Mouse (Mus musculus) bone marrow macrophage, adult 2 months (primary cell): ENCODE results near the gene Bcl2l1. TPM values are rescaled to one million over a fixed set of nuclear protein-coding genes. Genes with fewer than 3 reads are reported as not detected.

Source experiments
- H3K27ac ChIP-seq: 2 replicates; pipeline ENCODE4 v1.5.1; 2012; ENCODE audit warnings: low read depth, low read length; ENCODE audit not compliant: insufficient read depth
- H3K4me1 ChIP-seq: 2 replicates; pipeline ENCODE4 v1.6.1; 2012; ENCODE audit warnings: low read length; ENCODE audit not compliant: control insufficient read depth, insufficient read depth
- H3K4me3 ChIP-seq: 2 replicates; pipeline ENCODE4 v1.5.1; 2012; ENCODE audit warnings: mild to moderate bottlenecking, low read length, moderate library complexity; ENCODE audit not compliant: insufficient read depth
- CTCF ChIP-seq: IDR thresholded peaks from 2 replicates; pipeline ENCODE4 v1.5.1; 2012; ENCODE audit warnings: low read depth, mild to moderate bottlenecking, low read length, moderate library complexity
- POLR2A ChIP-seq: IDR thresholded peaks from 2 replicates; pipeline ENCODE4 v1.6.1; 2012; ENCODE audit warnings: mild to moderate bottlenecking, low read depth, low read length, borderline replicate concordance
- polyA plus RNA-seq: library from polyadenylated mRNA; stranded (reverse); fragments of >200 nt; gene quantifications from 2 replicates; pipeline ENCODE4 v1.2.4, GENCODE M21; 2012; ENCODE audit not compliant: missing spikeins, insufficient read depth, insufficient read length

Gene Bcl2l1
- polyA plus RNA-seq, 1 experiment = 30.8 TPM

GRCm38 (mm10) chr2:152825168-152825697 lies 6.3 kb downstream of the Bcl2l1 start:
- no peak overlapping the region for H3K4me3 ChIP-seq
- H3K27ac ChIP-seq = no peak overlapping the region
- H3K4me1 ChIP-seq = peaks cover 55% of the 10 kb centered on the region
- TF ChIP-seq CTCF (no peak), POLR2A (no peak)

GRCm38 (mm10) chr2:152824438-152825167 lies 6.9 kb downstream of the Bcl2l1 start:
- no peak for TF ChIP-seq POLR2A
- no peak for TF ChIP-seq CTCF
- Histone ChIP-seq H3K4me3 (no peak overlapping the region), H3K4me1 (peaks cover 54% of the 10 kb centered on the region), H3K27ac (no peak overlapping the region)

DNA sequence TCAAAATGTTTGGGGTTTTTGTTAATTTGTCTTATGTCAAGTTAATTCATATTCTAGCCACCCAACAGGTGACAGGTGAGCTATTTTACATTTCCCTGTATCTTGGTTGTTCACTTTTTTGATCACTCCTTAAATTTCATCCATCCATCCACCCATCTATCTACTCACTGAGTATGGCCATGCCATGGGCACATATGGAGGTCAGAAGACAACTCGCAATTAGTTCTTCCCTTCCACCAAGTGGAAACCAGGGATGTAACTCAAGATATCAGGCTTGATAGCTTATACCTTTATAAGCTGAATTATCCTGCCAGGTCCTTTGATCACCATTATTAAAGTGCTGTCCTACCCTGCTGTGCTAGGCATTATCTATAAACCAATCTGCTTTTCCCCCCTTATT lies 7.8 kb downstream of the Bcl2l1 start:
- TF ChIP-seq POLR2A (no peak), CTCF (no peak)
- H3K4me3 ChIP-seq = no peak overlapping the region
- H3K4me1 ChIP-seq = peaks cover 51% of the 10 kb centered on the region
- no peak overlapping the region for H3K27ac ChIP-seq

GRCm38 (mm10) chr2:152821566-152821965 lies 10.0 kb downstream of the Bcl2l1 start:
- no peak overlapping the region for H3K27ac ChIP-seq

GRCm38 (mm10) chr2:152821023-152821422 lies 10.5 kb downstream of the Bcl2l1 start:
- H3K27ac ChIP-seq = no peak overlapping the region
- peaks cover 51% of the 10 kb centered on the region for H3K4me1 ChIP-seq
- TF ChIP-seq POLR2A = no peak
- no peak for TF ChIP-seq CTCF
- H3K4me3 ChIP-seq = no peak overlapping the region

More at GRCm38 (mm10) chr2:152821566-152821965, 10.0 kb downstream of the Bcl2l1 start:
- TF ChIP-seq POLR2A (no peak), CTCF (no peak)
- Histone ChIP-seq H3K4me1 (peaks cover 51% of the 10 kb centered on the region), H3K4me3 (no peak overlapping the region)

DNA sequence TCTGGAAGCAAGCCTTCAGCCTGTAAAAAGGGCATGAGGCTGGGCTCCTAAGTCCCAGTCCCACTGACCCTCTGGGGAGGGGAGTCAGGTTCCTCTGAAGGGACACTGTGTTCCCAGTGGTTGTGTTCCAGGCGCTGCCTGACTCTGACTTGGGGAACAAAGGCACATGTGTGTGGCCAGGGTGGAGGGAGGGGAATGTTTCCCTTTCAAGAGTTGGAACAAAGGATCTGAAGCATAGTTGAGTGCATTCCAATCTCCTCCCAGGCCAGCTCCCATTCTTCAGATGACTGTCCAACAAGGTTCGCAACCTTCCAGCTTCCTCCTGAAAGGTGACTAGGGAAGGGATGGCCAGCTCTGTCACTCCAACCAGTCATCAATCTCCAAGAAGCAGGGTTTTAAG lies 11.2 kb downstream of the Bcl2l1 start:
- H3K27ac ChIP-seq = no peak overlapping the region
- TF ChIP-seq CTCF (no peak), POLR2A (no peak)
- no peak overlapping the region for H3K4me3 ChIP-seq
- peaks cover 49% of the 10 kb centered on the region for H3K4me1 ChIP-seq

DNA sequence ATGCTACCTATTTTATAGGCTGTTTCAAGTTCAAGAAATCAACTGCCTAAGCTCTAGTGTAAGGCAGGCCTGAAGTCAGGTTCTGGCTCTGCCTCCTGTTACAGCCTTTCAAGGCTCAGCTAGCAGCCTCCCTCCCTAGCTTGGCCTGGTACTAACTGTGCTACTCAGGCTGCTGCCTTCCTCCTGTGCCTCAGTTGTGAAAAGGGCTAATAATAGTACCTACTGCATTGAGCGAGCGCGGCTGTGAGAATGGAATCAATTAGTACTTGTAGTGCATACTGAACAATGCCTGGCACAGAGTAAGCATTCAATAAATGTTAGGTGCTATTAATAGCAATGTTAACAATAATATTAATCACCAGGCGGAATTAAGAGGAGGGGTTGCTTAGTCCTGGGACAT lies 11.6 kb downstream of the Bcl2l1 start:
- H3K27ac ChIP-seq = no peak overlapping the region
- no peak overlapping the region for H3K4me3 ChIP-seq
- peaks cover 45% of the 10 kb centered on the region for H3K4me1 ChIP-seq
- TF ChIP-seq POLR2A = no peak
- TF ChIP-seq CTCF = no peak

DNA sequence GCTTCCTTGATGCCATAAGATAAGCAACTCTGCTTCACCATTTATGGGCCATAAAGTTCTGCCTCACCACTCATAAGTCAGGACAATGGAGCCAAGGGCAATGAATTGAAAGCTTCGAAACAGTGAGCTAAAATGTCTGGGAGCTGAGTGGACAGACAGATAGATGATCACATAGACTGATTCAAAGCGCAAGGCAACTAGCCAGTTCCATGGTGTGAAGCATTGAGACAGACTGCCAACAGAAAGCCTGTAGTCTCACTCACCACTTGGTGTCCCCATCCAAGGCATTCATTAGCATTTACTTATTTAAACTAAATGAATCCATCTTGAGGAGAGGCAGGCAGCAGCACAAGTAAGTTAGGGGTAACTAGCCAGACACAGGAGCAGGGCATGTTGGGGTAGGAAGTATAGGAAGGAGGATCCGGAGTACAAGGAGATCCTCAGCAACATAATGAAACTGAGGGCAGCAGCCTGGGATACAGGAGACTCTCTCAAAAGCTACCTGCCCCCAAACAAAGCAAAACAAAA lies 12.4 kb downstream of the Bcl2l1 start:
- no peak for TF ChIP-seq CTCF
- no peak for TF ChIP-seq POLR2A
- Histone ChIP-seq H3K4me3 (no peak overlapping the region), H3K27ac (no peak overlapping the region), H3K4me1 (peaks cover 42% of the 10 kb centered on the region)

DNA sequence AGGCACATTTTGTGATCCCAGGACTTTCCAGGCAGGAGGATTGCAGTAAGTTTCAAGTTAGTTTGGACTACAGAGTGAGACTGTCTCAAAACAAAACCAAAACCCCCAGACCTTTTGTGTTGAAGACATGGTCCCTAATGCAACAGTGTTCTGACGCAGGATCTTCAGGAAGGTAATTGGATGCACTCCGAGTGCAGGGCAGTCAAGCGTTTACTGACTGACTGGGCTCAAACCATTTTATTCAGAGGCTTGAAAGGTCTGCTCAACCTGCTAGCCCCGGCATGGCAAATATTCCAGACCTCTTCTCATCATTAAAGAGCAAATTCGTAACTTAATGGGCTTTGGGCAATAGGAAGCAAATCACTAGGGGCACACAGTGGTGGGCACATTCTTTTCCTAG lies 12.8 kb downstream of the Bcl2l1 start:
- Histone ChIP-seq H3K4me3 (no peak overlapping the region), H3K27ac (no peak overlapping the region), H3K4me1 (peaks cover 40% of the 10 kb centered on the region)
- no peak for TF ChIP-seq POLR2A
- TF ChIP-seq CTCF = no peak

DNA sequence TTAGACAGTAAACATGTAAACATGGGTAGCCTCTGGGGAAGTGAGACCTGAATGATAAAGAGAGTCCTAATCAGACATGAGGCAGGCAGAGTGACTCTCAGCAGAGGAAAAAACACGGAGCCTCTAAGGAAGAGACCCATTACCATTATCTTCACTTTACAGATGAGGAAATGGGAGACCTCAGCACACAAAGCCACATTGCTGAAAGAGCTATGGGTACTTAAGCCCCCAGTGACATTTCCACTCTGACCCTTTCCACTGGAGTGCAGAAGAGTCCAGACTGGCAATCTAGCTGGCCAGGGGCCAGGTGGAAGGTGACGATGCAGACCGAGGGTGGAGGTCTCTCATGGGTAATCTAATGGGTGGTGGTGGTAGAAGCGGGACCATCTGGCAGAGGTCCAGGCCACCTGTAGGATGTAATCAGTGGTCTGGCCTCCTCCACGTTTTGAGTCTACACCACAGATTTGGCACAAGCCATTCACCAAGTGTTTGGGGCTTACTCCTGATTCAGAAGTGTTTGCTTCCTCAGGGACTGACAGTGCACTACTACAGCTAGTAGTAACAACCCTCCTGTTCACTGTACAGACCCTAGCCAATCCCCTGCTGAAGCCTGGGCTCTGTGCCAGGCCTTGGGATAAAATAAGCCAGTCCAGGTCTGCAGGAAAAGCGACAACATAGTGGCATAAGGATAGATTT lies 13.8 kb downstream of the Bcl2l1 start:
- no peak overlapping the region for H3K4me3 ChIP-seq
- TF ChIP-seq POLR2A = no peak
- TF ChIP-seq CTCF = no peak
- no peak overlapping the region for H3K27ac ChIP-seq
- H3K4me1 ChIP-seq = peaks cover 47% of the 10 kb centered on the region
